Mouse (Mus musculus) cerebellum, adult 11 months (tissue): ENCODE measurements at regions not wholly inside any gene's neighbourhood (a gene's known extent, or its start where the extent isn't known, plus 50 kb on each side); places are given as distances from the start of the nearest gene placed in this dataset.

Source experiments
- DNase-seq: peaks from one replicate; pipeline ENCODE4 v3.0.0; 2022

GRCm38 (mm10) chr7:136294445-136294844, 578.3 kb upstream of the Mki67 start:
- no peak for DNase-seq

GRCm38 (mm10) chr7:136297901-136298513, 581.8 kb upstream of the Mki67 start:
- DNase-seq, result no peak

DNA sequence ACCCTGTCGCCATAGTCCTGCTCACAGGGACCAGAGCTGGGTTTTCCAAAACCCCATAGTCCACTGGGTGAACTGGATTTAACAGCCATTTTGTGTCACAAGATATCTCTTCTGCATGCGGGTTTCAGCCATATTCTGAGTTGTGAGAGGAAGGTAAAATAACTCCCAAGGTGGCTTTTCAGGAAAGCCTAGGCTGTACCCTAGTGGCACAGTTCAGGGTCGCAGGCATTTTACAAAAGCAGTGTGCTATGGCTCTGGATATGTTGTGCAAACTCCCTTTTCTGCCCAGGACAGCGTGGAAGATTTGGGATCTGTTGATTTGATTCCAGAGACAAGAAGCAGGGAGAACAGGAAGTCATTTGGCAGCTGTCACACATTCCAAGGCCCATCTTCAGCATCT, 588.3 kb upstream of the Mgmt start:
- DNase-seq, result no peak

DNA sequence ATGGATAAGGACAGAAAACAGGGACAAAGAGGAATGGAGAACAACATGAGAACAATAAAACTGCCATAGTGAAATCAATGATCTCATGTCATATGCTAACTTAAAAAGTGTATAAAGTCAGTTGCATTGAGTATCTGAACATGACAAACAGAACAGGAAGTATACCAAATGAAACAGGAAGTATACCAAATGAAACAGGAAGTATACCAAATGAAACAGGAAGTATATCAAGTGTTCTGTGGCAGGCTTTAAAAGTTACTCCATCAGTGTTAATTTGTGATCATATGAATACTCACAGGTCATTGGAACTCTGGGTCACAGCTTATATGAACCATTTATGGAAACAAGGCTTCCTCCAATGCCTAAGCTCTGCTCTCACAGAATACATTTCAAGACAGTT, 585.6 kb upstream of the Mgmt start:
- DNase-seq, result no peak

- DNase-seq, result no peak
Observed at GRCm38 (mm10) chr7:136327281-136327680, 567.1 kb upstream of the Mgmt start.

GRCm38 (mm10) chr7:136330431-136330830, 564.0 kb upstream of the Mgmt start:
- no peak for DNase-seq

DNA sequence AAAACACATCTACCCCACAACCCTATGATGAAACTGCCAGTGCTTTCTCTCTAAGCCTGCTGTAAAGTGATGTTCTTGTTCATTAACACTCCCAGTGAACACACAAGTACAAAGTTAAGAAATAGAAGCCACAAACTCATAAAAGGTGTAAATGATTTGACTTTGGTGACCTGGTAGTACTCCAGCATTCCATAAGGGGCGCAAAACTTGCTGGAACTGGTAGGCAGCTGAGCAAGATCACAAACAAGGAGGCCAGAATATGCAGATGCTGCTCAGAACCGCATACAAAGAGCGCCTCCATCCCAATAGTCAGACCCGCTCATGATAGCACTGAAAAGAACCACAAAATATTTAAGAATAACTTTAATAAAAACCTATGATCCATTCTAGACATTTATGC, 561.6 kb upstream of the Mgmt start:
- DNase-seq, result no peak

GRCm38 (mm10) chr7:136341599-136342210, 552.7 kb upstream of the Mgmt start:
- no peak for DNase-seq

DNA sequence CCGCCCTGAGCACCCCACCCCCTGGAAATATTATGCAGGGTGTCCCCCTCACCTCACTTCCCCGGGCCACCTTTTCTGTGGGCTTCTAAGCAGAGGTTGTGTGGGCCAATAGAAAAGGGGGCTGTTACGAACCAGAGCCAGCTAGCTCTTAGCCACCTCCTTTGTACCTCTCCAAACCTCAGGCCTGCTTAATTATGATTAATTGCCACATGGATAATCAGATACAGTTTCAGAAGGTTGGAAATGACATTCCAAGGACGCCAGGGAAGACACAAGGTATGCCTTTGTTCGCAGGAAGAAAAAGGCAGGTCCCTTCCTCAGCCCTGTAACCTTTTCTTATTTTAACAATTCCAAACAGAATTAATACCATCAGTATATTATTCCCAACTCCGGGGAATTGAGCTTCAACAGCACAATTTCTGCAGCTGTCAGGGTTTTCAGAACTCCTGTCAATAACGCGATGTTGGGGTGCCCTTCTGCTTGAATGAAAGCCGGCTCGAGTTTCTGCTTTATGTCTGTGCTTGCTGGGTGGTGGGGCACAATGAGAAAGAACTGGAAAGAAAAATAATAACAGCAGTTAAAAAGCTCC, 552.1 kb upstream of the Mgmt start:
- no peak for DNase-seq

GRCm38 (mm10) chr7:136342822-136343221, 551.6 kb upstream of the Mgmt start:
- no peak for DNase-seq

- no peak for DNase-seq
Observed at GRCm38 (mm10) chr7:136343494-136343893, 550.9 kb upstream of the Mgmt start.

GRCm38 (mm10) chr7:136345051-136345450, 549.4 kb upstream of the Mgmt start:
- no peak for DNase-seq

DNA sequence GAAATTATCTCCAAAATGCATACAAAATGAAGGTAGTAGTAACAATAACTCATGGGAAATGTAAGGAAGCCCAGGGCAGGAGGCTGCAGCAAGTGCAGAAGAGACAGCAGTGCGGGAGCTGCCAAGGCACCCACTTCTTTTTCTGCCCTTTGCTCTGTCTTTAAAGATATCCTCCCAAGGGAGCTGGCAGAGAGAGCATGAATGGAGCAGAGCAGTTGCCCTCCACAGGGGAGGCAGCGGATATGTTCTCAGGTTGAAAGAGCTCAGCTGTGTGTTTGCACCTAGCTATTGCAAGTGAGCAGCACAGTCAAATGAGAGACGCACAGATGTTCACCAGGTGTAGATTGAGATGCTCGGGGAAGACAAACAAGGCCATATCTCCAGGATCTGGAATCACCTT, 547.9 kb upstream of the Mgmt start:
- no peak for DNase-seq

GRCm38 (mm10) chr7:136348309-136348708, 546.1 kb upstream of the Mgmt start:
- DNase-seq, result no peak

- DNase-seq, result no peak
Observed at GRCm38 (mm10) chr7:136349651-136350050, 544.8 kb upstream of the Mgmt start.

DNA sequence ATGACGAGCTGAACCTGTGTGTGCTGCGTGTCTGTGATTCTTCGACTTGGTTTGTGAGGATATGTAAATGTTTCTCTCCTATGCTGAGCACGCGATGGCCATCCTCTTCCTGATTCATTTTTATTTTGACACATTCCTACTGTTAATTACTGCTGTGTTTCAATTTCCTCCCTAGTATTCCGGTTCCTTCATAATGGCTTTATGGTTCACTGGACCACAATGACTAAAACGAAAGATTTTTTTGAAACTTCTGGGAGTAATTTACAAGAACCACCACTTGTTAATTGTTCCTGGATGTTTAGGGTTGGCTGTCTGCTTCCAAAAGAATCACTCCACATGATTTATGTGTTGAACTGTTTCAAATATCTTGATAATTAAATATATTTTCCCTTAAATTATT, 537.4 kb upstream of the Mgmt start:
- no peak for DNase-seq

GRCm38 (mm10) chr7:136365318-136366211, 528.8 kb upstream of the Mgmt start:
- peak; percentile 16 for DNase-seq

GRCm38 (mm10) chr7:136377259-136377658, 517.2 kb upstream of the Mgmt start:
- no peak for DNase-seq

DNA sequence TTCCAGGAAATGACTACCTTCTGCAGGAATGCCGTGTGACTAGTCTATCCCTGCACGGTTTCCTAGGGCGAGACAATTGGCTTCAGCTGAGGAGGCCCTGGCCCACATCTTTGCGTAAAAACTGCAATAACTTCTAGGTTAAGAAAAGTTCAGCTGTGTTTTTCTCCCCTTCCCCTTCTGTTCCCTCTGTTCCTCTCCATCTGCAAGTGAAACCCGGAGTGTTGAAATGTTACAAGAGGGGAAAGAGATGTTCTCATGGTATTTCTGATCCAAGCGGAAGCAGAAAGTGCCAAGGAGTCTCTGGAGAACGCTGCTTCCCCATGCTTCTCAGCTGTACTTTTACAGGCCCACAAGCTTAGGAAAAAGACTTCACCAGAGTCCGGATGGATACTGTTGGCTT, 516.7 kb upstream of the Mgmt start:
- DNase-seq, result no peak

GRCm38 (mm10) chr7:136378321-136378720, 516.1 kb upstream of the Mgmt start:
- no peak for DNase-seq

DNA sequence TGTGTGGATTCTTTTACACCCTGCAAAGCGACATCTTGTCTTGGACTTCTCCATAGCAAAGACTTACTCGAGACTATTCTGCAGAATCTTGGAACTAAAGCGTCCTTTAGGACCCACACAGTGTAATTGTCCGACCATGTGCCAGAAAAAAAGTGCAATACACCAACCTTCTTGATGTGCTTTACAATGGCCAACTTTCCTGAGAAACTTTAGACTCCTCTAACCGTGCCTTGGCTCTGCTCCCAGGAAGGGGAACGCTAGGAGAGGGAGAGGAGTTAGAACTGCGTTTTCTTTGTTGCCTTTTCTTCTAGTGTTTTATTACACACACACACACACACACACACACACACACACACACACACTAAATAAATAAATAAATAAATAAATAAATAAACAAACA, 515.1 kb upstream of the Mgmt start:
- no peak for DNase-seq

- DNase-seq, result no peak
Observed at GRCm38 (mm10) chr7:136379741-136380140, 514.7 kb upstream of the Mgmt start.

- DNase-seq, result no peak
Observed at GRCm38 (mm10) chr7:136383296-136383695, 511.1 kb upstream of the Mgmt start.

DNA sequence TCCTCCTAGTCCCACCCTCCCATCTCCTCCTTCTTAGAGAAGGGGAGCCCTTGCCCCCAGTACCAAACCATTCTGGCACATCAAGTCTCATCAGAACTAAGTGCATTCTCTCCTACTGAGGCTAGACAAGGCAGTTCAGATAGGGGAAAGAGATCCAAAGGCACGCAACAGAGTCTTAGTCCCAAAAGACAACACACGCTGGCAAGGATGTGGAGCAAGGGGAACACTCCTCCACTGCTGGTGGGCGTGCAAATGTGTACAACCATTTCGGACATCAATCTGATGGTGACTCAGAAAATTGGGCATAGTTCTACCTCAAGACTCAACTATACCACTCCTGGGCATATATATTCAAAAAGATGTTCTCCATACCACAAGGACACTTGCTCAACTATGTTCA, 506.7 kb upstream of the Mgmt start:
- no peak for DNase-seq
